Mouse (Mus musculus): ENCODE data around the gene Pdlim1. TPM values are rescaled to one million over a fixed set of nuclear protein-coding genes. Genes with fewer than 3 reads are reported as not detected.
A peak's percentile ranks its signal among the peaks of the same experiment; 100 is the strongest.

Pdlim1 gene
- total RNA-seq (2017): 61.8 and 68.8 TPM in 2 replicates

- ATAC-seq (replicated peaks; ENCODE audit: low read depth, poor library complexity, severe bottlenecking): peak; percentile 52
These were observed at the start of gene Pdlim1 for GRCm38 (mm10) chr19:40271308-40271892. Pdlim1 (minus strand) TSS chr19:40271842.

DNA sequence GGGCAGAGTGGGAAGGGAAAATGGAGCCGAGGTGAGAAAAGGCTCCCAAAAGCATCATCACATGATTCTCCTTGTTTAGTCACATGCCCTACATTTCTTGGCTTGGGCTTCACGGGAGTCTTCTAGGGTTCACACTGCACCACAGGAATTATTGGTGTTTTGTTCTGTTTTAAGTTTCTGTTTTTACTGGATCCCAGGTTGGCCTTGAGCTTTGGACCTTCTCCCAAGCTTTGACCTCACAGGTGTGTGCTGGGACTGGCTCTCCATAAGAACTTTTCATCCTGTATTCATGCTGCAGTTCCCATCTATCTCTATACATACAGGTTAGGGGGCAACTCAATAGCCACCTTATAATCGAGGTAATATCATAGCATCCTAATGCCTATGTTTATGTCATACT, 47.6 kb upstream of the Pdlim1 start:
- ATAC-seq (replicated peaks; ENCODE audit: low read depth, poor library complexity, severe bottlenecking): no peak

- ATAC-seq (replicated peaks; ENCODE audit: low read depth, poor library complexity, severe bottlenecking): no peak
These were observed 46.9 kb upstream of the Pdlim1 start for GRCm38 (mm10) chr19:40318511-40318910.

GRCm38 (mm10) chr19:40317001-40317400, 45.4 kb upstream of the Pdlim1 start:
- no peak for ATAC-seq (replicated peaks; ENCODE audit: low read depth, poor library complexity, severe bottlenecking)

DNA sequence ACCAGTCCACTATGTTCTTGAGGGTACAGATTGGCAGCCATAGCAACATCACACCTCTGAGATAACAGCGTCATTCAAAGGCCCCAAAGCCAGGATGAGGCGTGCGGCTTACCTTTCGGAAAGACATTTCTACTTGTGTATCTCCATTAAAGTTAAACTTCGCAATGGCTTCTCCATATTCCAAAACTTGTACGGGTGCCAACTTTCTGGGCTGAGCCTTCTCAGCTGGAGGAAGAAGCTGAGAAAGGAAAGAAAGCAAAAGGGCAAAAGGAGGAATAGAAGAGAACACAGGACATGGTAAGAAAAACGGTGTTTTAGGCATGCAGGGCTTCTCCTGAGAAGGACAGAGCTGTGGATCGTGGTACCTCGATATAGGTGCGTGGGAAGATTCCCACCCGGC, 42.6 kb upstream of the Pdlim1 start:
- no peak for ATAC-seq (replicated peaks; ENCODE audit: low read depth, poor library complexity, severe bottlenecking)

GRCm38 (mm10) chr19:40311631-40312030, 40.0 kb upstream of the Pdlim1 start:
- no peak for ATAC-seq (replicated peaks; ENCODE audit: low read depth, poor library complexity, severe bottlenecking)

GRCm38 (mm10) chr19:40310410-40311130, 38.9 kb upstream of the Pdlim1 start:
- ATAC-seq (replicated peaks; ENCODE audit: low read depth, poor library complexity, severe bottlenecking): no peak

DNA sequence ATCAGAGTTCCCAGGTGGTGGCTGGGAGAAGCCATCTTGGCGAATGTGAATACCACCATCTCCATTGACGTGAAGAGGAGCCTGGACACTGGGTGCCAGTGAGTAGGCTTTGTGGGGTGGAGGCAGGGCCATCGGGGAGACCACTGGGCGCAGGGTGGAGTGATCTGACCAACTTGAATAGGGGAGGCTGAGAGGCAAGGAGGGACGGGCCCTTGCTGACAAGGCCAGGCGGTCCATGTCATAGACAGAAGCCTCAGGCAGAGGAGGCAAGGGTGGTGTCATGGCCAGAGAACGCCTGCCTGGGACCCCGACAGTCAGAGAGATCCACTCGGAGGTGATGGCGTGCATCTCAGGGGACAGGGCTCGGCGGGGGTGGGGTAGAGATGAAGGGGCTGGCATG, 38.3 kb upstream of the Pdlim1 start:
- ATAC-seq (replicated peaks; ENCODE audit: low read depth, poor library complexity, severe bottlenecking): no peak

- ATAC-seq (replicated peaks; ENCODE audit: low read depth, poor library complexity, severe bottlenecking): no peak
These were observed 35.9 kb upstream of the Pdlim1 start for GRCm38 (mm10) chr19:40307550-40307949.

- ATAC-seq (replicated peaks; ENCODE audit: low read depth, poor library complexity, severe bottlenecking): no peak
These were observed 35.0 kb upstream of the Pdlim1 start for GRCm38 (mm10) chr19:40306631-40307030.

DNA sequence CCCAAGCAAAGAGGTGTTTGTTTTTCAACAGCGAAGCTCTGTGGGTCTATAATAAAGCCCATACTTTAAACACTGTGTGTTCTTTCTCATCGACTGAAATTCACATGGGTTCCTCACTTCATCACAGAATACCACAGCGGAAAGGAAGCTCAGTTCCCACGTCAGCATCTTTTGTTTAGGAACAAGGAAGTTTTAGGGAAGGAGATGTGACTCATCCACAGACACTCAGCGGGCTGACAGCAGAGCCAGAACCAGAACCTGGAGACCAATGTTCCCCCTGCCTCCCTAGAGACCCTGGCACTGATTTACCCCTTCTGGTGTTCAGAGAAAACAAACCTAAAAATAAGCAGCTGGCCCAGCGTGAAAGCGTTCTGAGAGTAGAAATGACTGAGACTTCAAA, 33.8 kb upstream of the Pdlim1 start:
- ATAC-seq (replicated peaks; ENCODE audit: low read depth, poor library complexity, severe bottlenecking): no peak

- ATAC-seq (replicated peaks; ENCODE audit: low read depth, poor library complexity, severe bottlenecking): no peak
These were observed 31.3 kb upstream of the Pdlim1 start for GRCm38 (mm10) chr19:40302916-40303315.

- ATAC-seq (replicated peaks; ENCODE audit: low read depth, poor library complexity, severe bottlenecking): no peak
These were observed 30.8 kb upstream of the Pdlim1 start for GRCm38 (mm10) chr19:40302477-40302876.

GRCm38 (mm10) chr19:40299983-40300759, 28.5 kb upstream of the Pdlim1 start:
- ATAC-seq (replicated peaks; ENCODE audit: low read depth, poor library complexity, severe bottlenecking): peak; percentile 59

GRCm38 (mm10) chr19:40299182-40299581, 27.5 kb upstream of the Pdlim1 start:
- ATAC-seq (replicated peaks; ENCODE audit: low read depth, poor library complexity, severe bottlenecking): no peak

DNA sequence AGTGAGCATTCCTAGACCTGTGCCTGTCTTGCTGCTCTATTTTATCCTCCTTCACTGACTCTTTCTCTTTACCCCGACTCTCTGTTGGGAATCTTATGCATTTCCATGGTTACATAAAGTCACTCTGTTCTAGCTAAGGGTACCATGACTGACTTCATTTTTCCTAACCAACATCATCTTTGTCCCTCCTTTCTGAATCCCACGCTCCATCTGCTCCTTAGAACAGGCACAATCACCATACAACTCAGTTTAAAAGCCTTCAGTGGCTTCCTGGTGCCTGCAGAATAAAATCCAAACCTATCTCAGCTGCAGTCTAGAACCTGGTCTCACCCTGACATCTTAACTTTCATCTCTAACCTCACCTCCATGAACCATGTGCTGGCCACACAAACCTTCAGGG, 26.9 kb upstream of the Pdlim1 start:
- no peak for ATAC-seq (replicated peaks; ENCODE audit: low read depth, poor library complexity, severe bottlenecking)

DNA sequence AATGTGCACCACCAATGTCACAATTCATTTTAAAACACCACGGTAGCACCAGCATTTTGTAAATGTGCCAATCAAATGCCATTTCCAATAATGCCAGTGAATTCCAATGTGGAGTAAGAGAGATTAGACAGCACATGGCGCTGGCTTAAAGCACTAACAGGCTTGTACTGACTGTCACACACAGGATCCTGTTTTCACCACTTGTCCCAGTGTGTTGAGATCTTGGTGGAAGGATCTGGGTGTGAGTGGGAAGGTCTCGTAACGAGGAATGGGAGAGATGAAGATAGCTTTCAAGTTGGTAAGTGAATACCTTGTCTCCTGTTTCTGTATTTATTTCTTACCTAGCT, 26.1 kb upstream of the Pdlim1 start:
- 0 out of 2 replicates have a peak, but pooled peaks have one; percentile 4 for ATAC-seq (replicated peaks; ENCODE audit: low read depth, poor library complexity, severe bottlenecking)

DNA sequence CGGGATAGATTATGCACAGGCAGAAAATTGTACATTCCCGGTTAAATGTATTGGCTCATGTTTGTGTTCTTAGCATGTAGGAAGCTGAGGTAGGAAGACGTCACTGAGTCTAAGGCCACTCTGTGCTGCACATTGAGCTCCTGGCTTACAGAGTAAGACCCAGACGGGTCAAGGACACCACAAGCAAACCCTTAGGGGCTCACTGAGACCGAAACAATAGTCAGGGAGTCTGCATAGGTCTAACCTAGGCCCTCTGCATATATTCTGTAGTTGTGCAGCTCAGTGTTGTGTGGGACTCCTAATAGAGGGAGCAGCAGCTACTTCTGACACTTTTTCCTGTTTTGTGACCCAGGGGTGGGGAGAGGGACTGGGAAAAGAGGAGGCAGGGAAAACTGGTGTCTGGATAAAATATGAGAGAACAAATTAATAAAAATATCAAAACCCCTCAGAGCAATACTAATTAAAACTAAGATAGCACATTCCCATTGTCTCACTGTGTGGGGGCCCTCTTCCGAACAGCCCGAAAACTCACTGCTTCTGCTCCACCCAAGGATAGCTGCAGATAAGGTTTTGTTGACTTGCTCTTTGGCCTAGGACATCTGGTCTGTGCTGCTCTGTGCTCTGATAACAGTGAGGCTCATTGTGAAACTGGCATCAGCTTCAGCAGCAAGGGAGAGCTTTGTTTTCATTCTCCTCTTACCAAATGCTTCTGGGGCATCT, 25.6 kb upstream of the Pdlim1 start:
- ATAC-seq (replicated peaks; ENCODE audit: low read depth, poor library complexity, severe bottlenecking): peak; percentile 67

GRCm38 (mm10) chr19:40294231-40294630, 22.6 kb upstream of the Pdlim1 start:
- ATAC-seq (replicated peaks; ENCODE audit: low read depth, poor library complexity, severe bottlenecking): no peak

DNA sequence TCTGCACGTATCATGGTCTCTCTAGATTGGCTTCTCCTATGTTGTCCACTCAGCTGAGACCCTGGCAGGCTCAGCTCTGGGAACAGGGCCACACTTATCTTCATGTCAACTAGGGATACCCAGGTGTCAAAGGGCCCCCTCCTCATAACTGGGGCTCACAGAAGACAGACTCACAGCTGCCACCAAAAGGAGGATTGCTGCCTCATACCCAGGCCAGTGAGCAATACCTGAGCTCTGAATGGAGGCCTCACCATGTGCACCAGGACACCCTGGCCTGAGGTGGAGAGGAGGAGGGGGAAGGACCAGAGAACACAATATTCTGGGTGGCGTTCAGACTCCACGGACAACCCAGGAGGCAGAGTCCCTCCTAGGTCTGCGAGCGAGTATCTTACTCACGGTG, 22.1 kb upstream of the Pdlim1 start:
- no peak for ATAC-seq (replicated peaks; ENCODE audit: low read depth, poor library complexity, severe bottlenecking)
